Mouse (Mus musculus) adrenal gland, adult 18-20 months (tissue): Measurements from ENCODE around the gene Krt27. TPM values are rescaled to one million over a fixed set of nuclear protein-coding genes. Genes with fewer than 3 reads are reported as not detected.

Source experiments
- DNase-seq, 2 experiments: peaks; one replicate each; pipeline ENCODE4 v3.0.0; 2021 to 2022; ENCODE audit warnings: low spot score in 2 of 2
- long read RNA-seq, 2 experiments: library from polyadenylated mRNA; stranded (forward); transcript quantifications; one replicate each; pipeline ENCODE4 v2.0.0; 2021
- total RNA-seq, 2 experiments: library from RNA; stranded (reverse); gene quantifications; 1 replicate in 1 of 2; 2 replicates in 1 of 2; pipeline ENCODE4 v1.2.3; 2021

The Krt27 gene
- total RNA-seq: not detected
- long read RNA-seq, experiment 1: 0 reads
- long read RNA-seq, experiment 2: 0 reads

DNA sequence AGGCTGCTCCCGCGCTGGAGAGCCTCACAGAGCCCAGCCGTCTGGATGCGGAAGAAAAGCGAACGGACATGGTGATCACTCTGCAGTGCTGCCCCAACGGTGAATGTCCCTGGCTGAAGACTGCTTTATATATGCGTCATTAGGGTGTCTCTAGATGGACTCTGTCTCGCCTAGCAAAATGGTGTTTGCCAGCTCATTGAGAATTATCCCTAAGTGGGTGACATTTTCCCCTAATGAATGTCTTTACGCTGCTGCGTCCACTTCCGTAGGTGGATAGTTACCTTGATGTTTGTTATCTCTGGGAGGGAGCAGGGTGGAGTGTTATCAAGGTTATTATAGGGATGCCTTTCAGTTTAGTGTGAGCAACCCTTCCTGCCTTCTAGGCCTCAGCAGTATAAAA, at the start of gene Krt27:
Gene Krt27 (minus strand): TSS at position 101 of the 400 bp plus-strand sequence.
- DNase-seq: no peak

- DNase-seq: no peak
These were observed 49.1 kb upstream of the Krt27 start for GRCm38 (mm10) chr11:99399956-99400549.

- no peak for DNase-seq
These were observed 47.9 kb upstream of the Krt27 start for GRCm38 (mm10) chr11:99398832-99399231.

DNA sequence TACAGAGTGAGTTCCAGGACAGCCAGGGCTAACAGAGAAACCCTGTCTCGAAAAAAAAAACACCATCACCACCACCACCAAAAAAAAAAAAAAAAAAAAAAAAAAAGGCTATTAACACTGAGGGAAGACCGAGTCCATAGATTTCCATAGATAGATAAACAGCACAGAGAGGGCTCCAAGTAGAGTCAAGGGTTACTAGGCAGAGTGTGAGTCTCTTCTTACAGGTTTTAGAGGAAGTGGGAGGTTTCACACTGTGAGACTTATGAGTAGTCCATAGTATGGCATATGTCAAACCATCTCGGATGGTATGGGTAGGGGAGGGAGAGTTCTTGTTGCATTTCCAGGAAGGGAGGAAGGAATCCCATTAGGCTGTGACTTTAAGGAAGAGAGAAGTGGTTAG, 47.2 kb upstream of the Krt27 start:
- DNase-seq: no peak

- DNase-seq: no peak
These were observed 45.8 kb upstream of the Krt27 start for GRCm38 (mm10) chr11:99396661-99397060.

DNA sequence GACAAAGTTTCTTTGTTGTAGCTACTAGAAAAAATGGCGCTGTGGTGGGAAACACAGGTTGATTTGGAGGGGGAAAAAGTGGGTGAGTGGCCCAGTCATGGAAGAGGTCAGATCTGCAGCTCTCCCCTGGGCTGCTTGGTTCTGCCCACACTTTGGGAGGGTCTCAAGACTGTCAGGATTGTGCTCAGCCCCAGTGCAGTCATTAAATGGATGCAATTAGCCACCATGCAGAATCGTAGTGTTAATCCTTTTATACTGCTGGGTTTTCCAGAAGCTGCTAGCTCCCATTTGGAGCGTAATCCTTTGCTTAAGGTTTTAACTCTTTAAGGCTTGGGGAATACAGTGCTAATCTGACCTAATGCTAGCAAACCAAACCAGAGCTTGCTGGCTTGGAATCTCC, 45.1 kb upstream of the Krt27 start:
- no peak for DNase-seq

- DNase-seq: no peak
These were observed 41.6 kb upstream of the Krt27 start for GRCm38 (mm10) chr11:99392492-99392891.

DNA sequence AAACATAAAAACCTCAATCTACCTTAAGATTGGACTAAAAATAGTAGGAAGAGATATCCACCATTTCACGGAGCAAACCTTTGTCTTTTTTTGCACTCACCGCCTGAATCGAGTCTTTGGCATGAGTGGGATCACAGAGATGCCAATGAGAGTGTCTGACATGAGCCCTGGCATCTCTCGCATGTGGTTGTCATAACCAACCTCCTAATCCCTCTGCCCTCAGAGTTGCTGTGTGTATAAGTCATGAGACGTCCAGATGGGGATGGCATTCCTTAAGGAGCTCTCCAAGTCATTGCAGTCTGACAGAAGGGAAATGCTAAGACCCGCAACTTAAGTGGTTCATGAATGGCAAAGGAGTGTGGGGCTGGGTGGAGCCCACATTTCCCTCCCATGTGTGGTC, 40.5 kb upstream of the Krt27 start:
- no peak for DNase-seq

- DNase-seq: no peak
These were observed 40.0 kb upstream of the Krt27 start for GRCm38 (mm10) chr11:99390866-99391265.

DNA sequence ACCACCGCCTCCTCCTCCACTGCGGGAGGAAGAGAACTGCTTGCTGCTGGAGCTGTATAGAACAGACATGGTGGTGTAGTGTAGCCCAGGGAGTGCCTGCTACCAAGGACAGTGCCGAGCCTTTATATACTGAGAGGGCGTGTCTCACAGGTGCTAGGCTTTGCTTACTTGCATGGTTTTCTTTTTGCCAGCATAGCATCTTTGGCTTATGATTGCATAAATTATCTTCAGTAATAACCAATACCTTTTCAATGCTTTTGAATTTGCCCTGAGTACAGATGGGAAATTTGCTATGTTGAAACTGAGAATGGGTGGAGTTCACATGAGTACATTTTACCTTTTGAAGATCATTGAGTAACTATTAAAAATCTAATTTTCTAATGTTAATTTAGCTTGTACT, 38.4 kb upstream of the Krt27 start, which contains the start of gene Krt10:
Gene Krt10 (minus strand): TSS at position 101 of the 400 bp plus-strand sequence.
- no peak for DNase-seq

- no peak for DNase-seq
These were observed 37.8 kb upstream of the Krt27 start for GRCm38 (mm10) chr11:99388661-99389060.

- peak; percentile 87 for DNase-seq
These were observed 35.2 kb upstream of the Krt27 start for GRCm38 (mm10) chr11:99385813-99386721.

DNA sequence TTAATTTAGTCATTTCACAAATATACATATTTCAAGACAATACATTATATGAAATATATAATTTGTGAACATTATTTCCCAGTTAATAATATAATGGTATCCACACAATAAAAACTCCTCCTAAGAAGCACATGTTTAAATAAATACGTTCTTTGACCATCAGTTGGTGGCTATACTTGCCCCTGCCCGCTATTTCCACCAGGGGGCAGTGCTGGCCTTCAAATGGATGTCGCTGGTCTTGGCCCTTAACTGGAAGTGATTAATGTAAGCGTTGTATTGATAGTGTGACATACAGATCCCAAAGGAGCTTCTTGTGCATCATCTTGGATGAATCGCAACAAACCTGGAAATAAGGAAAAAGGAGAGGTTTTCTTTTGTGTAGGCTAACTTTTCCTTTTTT, 28.7 kb upstream of the Krt27 start:
- peak; percentile 74 to 78 for DNase-seq

- DNase-seq: no peak
These were observed 23.9 kb upstream of the Krt27 start, which contains the start of gene Krt28 for GRCm38 (mm10) chr11:99374803-99375202. TSS of gene Krt28 (minus strand) at chr11:99374903.

GRCm38 (mm10) chr11:99369853-99370451, 19.0 kb upstream of the Krt27 start:
- no peak for DNase-seq

- DNase-seq: no peak
These were observed 18.3 kb upstream of the Krt27 start for GRCm38 (mm10) chr11:99369229-99369628.

- no peak for DNase-seq
These were observed 15.9 kb upstream of the Krt27 start for GRCm38 (mm10) chr11:99366791-99367190.

DNA sequence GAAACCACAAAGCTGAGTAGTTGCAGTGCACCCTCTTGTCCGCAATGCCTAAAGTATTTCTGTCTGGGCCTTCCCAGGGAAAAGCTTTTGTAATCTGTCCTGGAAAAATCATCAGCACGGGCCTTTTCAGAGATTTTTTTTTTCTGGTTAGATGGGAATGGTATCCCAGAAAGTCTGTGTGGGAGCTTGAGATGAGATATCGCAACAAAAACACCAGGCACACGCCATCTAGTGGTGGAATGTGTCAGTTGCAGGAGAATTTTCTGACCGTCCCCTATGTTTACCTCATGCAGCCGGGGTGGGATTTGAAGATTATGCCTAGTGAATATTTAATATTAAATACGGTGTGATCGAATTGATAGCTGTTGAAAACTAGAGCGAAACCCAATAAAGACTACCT, 13.5 kb upstream of the Krt27 start:
- DNase-seq: peak in 1 of 2 experiments; percentile 8

- DNase-seq: no peak
These were observed 10.5 kb upstream of the Krt27 start for GRCm38 (mm10) chr11:99361423-99361822.

- no peak for DNase-seq
These were observed 11.5 kb downstream of the Krt27 start for GRCm38 (mm10) chr11:99339299-99339847.

DNA sequence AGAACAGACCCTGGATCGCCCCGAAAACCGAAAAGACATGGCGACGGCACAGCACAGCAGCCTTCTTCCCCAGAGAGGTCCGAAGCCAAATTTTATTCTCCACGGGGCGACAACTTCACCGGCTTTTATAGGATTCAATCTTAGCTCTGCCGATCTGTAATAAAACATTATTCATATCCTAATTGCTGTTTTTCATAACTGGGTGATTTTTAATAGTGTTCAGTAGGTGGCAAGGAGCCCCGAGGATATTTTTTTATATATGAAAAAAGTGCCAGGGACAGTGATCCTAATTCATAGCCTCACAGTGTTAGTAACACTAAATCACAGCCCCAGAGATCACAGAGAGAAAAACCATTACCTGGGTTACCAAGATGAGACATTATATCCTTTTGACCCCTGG, 13.0 kb downstream of the Krt27 start, which contains the start of gene Krt26:
Gene Krt26 (minus strand): TSS at position 101 of the 400 bp plus-strand sequence.
- DNase-seq: no peak
